Mouse (Mus musculus) hindbrain, postnatal 0 days (tissue): ENCODE results near the gene Vmn1r211. TPM values are rescaled to one million over a fixed set of nuclear protein-coding genes. Genes with fewer than 3 reads are reported as not detected.

Source experiments
- polyA plus RNA-seq: library from polyadenylated mRNA; unstranded; fragments of >200 nt; fragmentation: Nextera tagmentation; extraction: Ambion mirVana; gene quantifications from 2 replicates; pipeline ENCODE4 v1.2.1, GENCODE M21; 2015
- total RNA-seq: library from RNA; depleted of rRNA; stranded (reverse); fragments of >200 nt; gene quantifications from 2 replicates; pipeline ENCODE4 v1.2.3, GENCODE M21; 2014; rRNA removed

Gene Vmn1r211
- total and polyA plus RNA-seq, 2 experiments from 2014 or later, result not detected

Other genes with a start within 250 kb of the Vmn1r211 start
- not detected in 2 replicates for gene Vmn1r206, start 233.3 kb downstream of the Vmn1r211 start, total RNA-seq
- not detected in 2 replicates for gene Vmn1r206, start 233.3 kb downstream of the Vmn1r211 start, polyA plus RNA-seq
- not detected in 2 replicates for gene Vmn1r207-ps, start 127.9 kb downstream of the Vmn1r211 start, total RNA-seq
- gene Vmn1r207-ps, start 127.9 kb downstream of the Vmn1r211 start, polyA plus RNA-seq, result not detected in 2 replicates
- gene Vmn1r208, start 80.2 kb downstream of the Vmn1r211 start, total RNA-seq, result not detected in 2 replicates
- gene Vmn1r208, start 80.2 kb downstream of the Vmn1r211 start, polyA plus RNA-seq, result not detected in 2 replicates
- gene Vmn1r209, start 47.9 kb downstream of the Vmn1r211 start, total RNA-seq, result 0.05 TPM in 1 of 2 replicates, not detected in the other
- not detected in 2 replicates for gene Vmn1r209, start 47.9 kb downstream of the Vmn1r211 start, polyA plus RNA-seq
- gene Vmn1r210, start 26.2 kb downstream of the Vmn1r211 start, total RNA-seq, result not detected in 2 replicates
- not detected in 2 replicates for gene Vmn1r210, start 26.2 kb downstream of the Vmn1r211 start, polyA plus RNA-seq
- gene Vmn1r212, start 26.6 kb upstream of the Vmn1r211 start, total RNA-seq, result not detected in 2 replicates
- not detected in 2 replicates for gene Vmn1r212, start 26.6 kb upstream of the Vmn1r211 start, polyA plus RNA-seq
- gene Vmn1r213, start 150.1 kb upstream of the Vmn1r211 start, total RNA-seq, result not detected in 2 replicates
- gene Vmn1r213, start 150.1 kb upstream of the Vmn1r211 start, polyA plus RNA-seq, result 0.20 TPM in 1 of 2 replicates, not detected in the other
- gene Vmn1r214, start 172.9 kb upstream of the Vmn1r211 start, total RNA-seq, result not detected in 2 replicates
- not detected in 2 replicates for gene Vmn1r214, start 172.9 kb upstream of the Vmn1r211 start, polyA plus RNA-seq
- not detected in 2 replicates for gene Vmn1r215, start 210.5 kb upstream of the Vmn1r211 start, total RNA-seq
- not detected in 2 replicates for gene Vmn1r215, start 210.5 kb upstream of the Vmn1r211 start, polyA plus RNA-seq